Mouse (Mus musculus) C2C12 (cell line): Measurements from ENCODE around the gene Id1.

Source experiments
- CTCF ChIP-seq: IDR thresholded peaks from one replicate; pipeline ENCODE4 v1.5.1; 2011; ENCODE audit not compliant: control insufficient read depth, insufficient read depth, insufficient read length
- FOSL1 ChIP-seq: IDR thresholded peaks from one replicate; pipeline ENCODE4 v1.8.0; 2011; ENCODE audit warnings: mild to moderate bottlenecking, low read length; ENCODE audit not compliant: poor library complexity, insufficient read depth, severe bottlenecking
- MYOD1 ChIP-seq: IDR thresholded peaks from one replicate; pipeline ENCODE4 v1.6.1; 2011; ENCODE audit warnings: low read depth; ENCODE audit not compliant: control insufficient read depth, insufficient read length
- USF1 ChIP-seq: IDR thresholded peaks from one replicate; pipeline ENCODE4 v1.6.1; 2011; ENCODE audit warnings: low read depth, mild to moderate bottlenecking, control low read depth, moderate library complexity

GRCm38 (mm10) chr2:152780466-152780865, 44.4 kb downstream of the Id1 start:
- TF ChIP-seq CTCF, result no peak
- no peak for TF ChIP-seq MYOD1
- no peak for TF ChIP-seq FOSL1
- no peak for TF ChIP-seq USF1
